Mouse (Mus musculus): ENCODE data around the gene Lurap1.

GRCm38 (mm10) chr4:116123602-116124519, 27.3 kb downstream of the Lurap1 start, which contains the start of the genes Rad54l and Pomgnt1:
- TF ChIP-seq POLR2A (IDR thresholded peaks at IDR 0.05; ENCODE audit: extremely low read depth, insufficient read depth, low read length) (peak; percentile 68), CTCF (IDR thresholded peaks at IDR 0.05; ENCODE audit: extremely low read depth, insufficient read depth, low read length) (no peak)

Data from cortical plate, adult 2 months (tissue).